Mouse (Mus musculus) MEL (cell line): ENCODE results near the gene Hs6st1. TPM values are rescaled to one million over a fixed set of nuclear protein-coding genes. Genes with fewer than 3 reads are reported as not detected.

Experiments
- DNase-seq: peaks from one replicate; pipeline ENCODE4 v3.0.0; 2011; ENCODE audit warnings: low read depth, low spot score
- H3K27ac ChIP-seq: 2 replicates; pipeline ENCODE4 v1.5.1; 2012; ENCODE audit warnings: low read depth, mild to moderate bottlenecking, control low read depth, low read length, moderate library complexity; ENCODE audit not compliant: control insufficient read depth
- H3K27me3 ChIP-seq, 2 experiments: fragments of 150-350 bp in 1 of 2; sonication (generic) in 1 of 2; 2 replicates each; pipeline ENCODE4 v1.6.1; 2012; ENCODE audit warnings: low read length in 2 of 2, mild to moderate bottlenecking in 2 of 2, improper control_type of control experiment in 1 of 2, moderate library complexity in 1 of 2; ENCODE audit not compliant: insufficient read depth in 2 of 2, control insufficient read depth in 1 of 2
- H3K36me3 ChIP-seq, 2 experiments: 2 replicates each; pipeline ENCODE4 v1.6.1; 2012 to 2014; ENCODE audit warnings: low read length in 2 of 2, improper control_type of control experiment in 1 of 2, inconsistent platforms in 1 of 2, mild to moderate bottlenecking in 1 of 2; ENCODE audit not compliant: insufficient read depth in 2 of 2, control insufficient read depth in 1 of 2
- H3K4me1 ChIP-seq, 2 experiments: fragments of 150-350 bp in 1 of 2; sonication (generic) in 1 of 2; 2 replicates each; pipeline ENCODE4 v1.6.1; 2012; ENCODE audit warnings: low read length in 2 of 2, improper control_type of control experiment in 1 of 2, mild to moderate bottlenecking in 1 of 2; ENCODE audit not compliant: insufficient read depth in 2 of 2, control insufficient read depth in 1 of 2
- H3K4me3 ChIP-seq, 2 experiments: fragments of 150-350 bp in 1 of 2; sonication (generic) in 1 of 2; 2 replicates each; pipeline ENCODE4 v1.5.1; 2012; ENCODE audit warnings: low read depth in 2 of 2, low read length in 2 of 2, mild to moderate bottlenecking in 2 of 2, moderate library complexity in 2 of 2, control low read depth in 1 of 2, improper control_type of control experiment in 1 of 2; ENCODE audit not compliant: control insufficient read depth in 1 of 2, insufficient read depth in 1 of 2
- H3K79me2 ChIP-seq: 2 replicates; pipeline ENCODE4 v1.6.1; 2012; ENCODE audit warnings: mild to moderate bottlenecking, low read length, moderate library complexity; ENCODE audit not compliant: control insufficient read depth, poor library complexity, insufficient read depth
- H3K9ac ChIP-seq: 2 replicates; pipeline ENCODE4 v1.6.1; 2012; ENCODE audit warnings: low read depth, mild to moderate bottlenecking, control low read depth, low read length, moderate library complexity; ENCODE audit not compliant: control insufficient read depth, poor library complexity, severe bottlenecking
- H3K9me3 ChIP-seq: fragments of 150-350 bp; sonication (generic); replicated peaks from 2 replicates; pipeline ENCODE4 v1.6.1; 2012; ENCODE audit warnings: mild to moderate bottlenecking, low read length, improper control_type of control experiment, moderate library complexity; ENCODE audit not compliant: insufficient read depth
- CHD2 ChIP-seq: IDR thresholded peaks from 2 replicates; pipeline ENCODE4 v1.6.1; 2011; ENCODE audit warnings: low read length, improper control_type of control experiment
- CTCF ChIP-seq, 3 experiments: IDR thresholded peaks in 2 of 3; conservative IDR thresholded peaks in 1 of 3; 2 replicates each; pipeline ENCODE4 v1.5.1; 2011 to 2012; ENCODE audit warnings: low read length in 3 of 3, low read depth in 2 of 3, mild to moderate bottlenecking in 2 of 3, improper control_type of control experiment in 1 of 3, inconsistent platforms in 1 of 3, mixed read lengths in 1 of 3, moderate library complexity in 1 of 3; ENCODE audit not compliant: control insufficient read depth in 1 of 3, insufficient read depth in 1 of 3, poor library complexity in 1 of 3, severe bottlenecking in 1 of 3
- E2F4 ChIP-seq: IDR thresholded peaks from 2 replicates; pipeline ENCODE4 v1.6.1; 2011; ENCODE audit warnings: low read depth, low read length, improper control_type of control experiment, borderline replicate concordance
- ELF1 ChIP-seq: IDR thresholded peaks from 2 replicates; pipeline ENCODE4 v1.6.1; 2014; ENCODE audit warnings: low read depth, mild to moderate bottlenecking, inconsistent platforms, low read length, improper control_type of control experiment, moderate library complexity
- EP300 ChIP-seq, 2 experiments: IDR thresholded peaks; 2 replicates each; pipeline ENCODE4 v1.6.1; 2011; ENCODE audit warnings: improper control_type of control experiment in 2 of 2, low read length in 2 of 2, low read depth in 1 of 2, mild to moderate bottlenecking in 1 of 2
- ETS1 ChIP-seq: IDR thresholded peaks from 2 replicates; pipeline ENCODE4 v1.6.1; 2012; ENCODE audit warnings: low read depth, mild to moderate bottlenecking, inconsistent platforms, low read length, improper control_type of control experiment, moderate library complexity
- GATA1 ChIP-seq: IDR thresholded peaks from 2 replicates; pipeline ENCODE4 v1.6.1; 2011; ENCODE audit warnings: low read depth, low read length, improper control_type of control experiment
- HCFC1 ChIP-seq: IDR thresholded peaks from 2 replicates; pipeline ENCODE4 v1.6.1; 2012; ENCODE audit warnings: low read depth, mild to moderate bottlenecking, inconsistent platforms, low read length, improper control_type of control experiment, moderate library complexity
- JUND ChIP-seq: IDR thresholded peaks from 2 replicates; pipeline ENCODE4 v1.6.1; 2011; ENCODE audit warnings: low read depth, mild to moderate bottlenecking, improper control_type of control experiment, low read length
- KAT2A ChIP-seq: conservative IDR thresholded peaks from 2 replicates; pipeline ENCODE4 v1.6.1; 2012; ENCODE audit warnings: low read depth, low read length, improper control_type of control experiment, inconsistent platforms
- MAX ChIP-seq: IDR thresholded peaks from 2 replicates; pipeline ENCODE4 v1.6.1; 2011; ENCODE audit warnings: low read length, improper control_type of control experiment
- MXI1 ChIP-seq: IDR thresholded peaks from 2 replicates; pipeline ENCODE4 v1.6.1; 2011; ENCODE audit warnings: mild to moderate bottlenecking, low read depth, low read length, improper control_type of control experiment
- MYB ChIP-seq: IDR thresholded peaks from 2 replicates; pipeline ENCODE4 v1.6.1; 2011; ENCODE audit warnings: mild to moderate bottlenecking, low read depth, low read length, improper control_type of control experiment
- MYC ChIP-seq: IDR thresholded peaks from 2 replicates; pipeline ENCODE4 v1.6.1; 2011; ENCODE audit warnings: low read depth, mild to moderate bottlenecking, low read length, improper control_type of control experiment, moderate library complexity
- NELFE ChIP-seq: IDR thresholded peaks from 2 replicates; pipeline ENCODE4 v1.6.1; 2011; ENCODE audit warnings: low read depth, low read length, improper control_type of control experiment
- NRF1 ChIP-seq: IDR thresholded peaks from 2 replicates; pipeline ENCODE4 v1.6.1; 2014; ENCODE audit warnings: low read depth, mild to moderate bottlenecking, inconsistent platforms, low read length, improper control_type of control experiment, moderate library complexity; ENCODE audit not compliant: poor library complexity, insufficient read depth, severe bottlenecking
- POLR2A ChIP-seq, 2 experiments: IDR thresholded peaks; 2 replicates each; pipeline ENCODE4 v1.6.1; 2011 to 2012; ENCODE audit warnings: low read length in 2 of 2, mild to moderate bottlenecking in 2 of 2, control low read depth in 1 of 2, improper control_type of control experiment in 1 of 2, low read depth in 1 of 2, moderate library complexity in 1 of 2; ENCODE audit not compliant: control insufficient read depth in 1 of 2, insufficient read depth in 1 of 2, poor library complexity in 1 of 2
- POLR2AphosphoS5 ChIP-seq: IDR thresholded peaks from 2 replicates; pipeline ENCODE4 v1.6.1; 2012; ENCODE audit warnings: low read depth, borderline replicate concordance, mild to moderate bottlenecking, inconsistent platforms, low read length, moderate library complexity, mixed read lengths
- RAD21 ChIP-seq: IDR thresholded peaks from 2 replicates; pipeline ENCODE4 v1.6.1; 2011; ENCODE audit warnings: mild to moderate bottlenecking, low read depth, low read length, improper control_type of control experiment
- RCOR1 ChIP-seq: IDR thresholded peaks from 2 replicates; pipeline ENCODE4 v1.6.1; 2012; ENCODE audit warnings: low read depth, mild to moderate bottlenecking, inconsistent platforms, low read length, improper control_type of control experiment
- SMC3 ChIP-seq: IDR thresholded peaks from 2 replicates; pipeline ENCODE4 v1.6.1; 2011; ENCODE audit warnings: low read depth, low read length, improper control_type of control experiment
- TBP ChIP-seq: IDR thresholded peaks from 2 replicates; pipeline ENCODE4 v1.8.0; 2011; ENCODE audit warnings: low read depth, low read length, improper control_type of control experiment
- TCF12 ChIP-seq: IDR thresholded peaks from 2 replicates; pipeline ENCODE4 v1.6.1; 2014; ENCODE audit warnings: low read depth, mild to moderate bottlenecking, inconsistent platforms, low read length, improper control_type of control experiment, moderate library complexity
- ZMIZ1 ChIP-seq: IDR thresholded peaks from 2 replicates; pipeline ENCODE4 v1.6.1; 2012; ENCODE audit warnings: low read depth, mild to moderate bottlenecking, inconsistent platforms, low read length, improper control_type of control experiment, moderate library complexity
- ZNF384 ChIP-seq: IDR thresholded peaks from 2 replicates; pipeline ENCODE4 v1.6.1; 2012; ENCODE audit warnings: low read depth, mild to moderate bottlenecking, inconsistent platforms, low read length, improper control_type of control experiment
- polyA plus RNA-seq, 2 experiments: library from polyadenylated mRNA; stranded (reverse) in 1 of 2; unstranded in 1 of 2; fragments of >175 nt in 1 of 2; fragments of >200 nt in 1 of 2; gene quantifications; 2 replicates each; pipeline versions ENCODE4 v1.2.1 to v1.2.4; 2012; ENCODE audit warnings: low replicate concordance in 2 of 2, low read depth in 1 of 2; ENCODE audit not compliant: insufficient read length in 2 of 2, insufficient read depth in 1 of 2, missing spikeins in 1 of 2
- total RNA-seq: library from RNA; depleted of rRNA; stranded (reverse); fragments of 300-350 nt; gene quantifications from 2 replicates; pipeline ENCODE4 v1.2.3, GENCODE M21; 2012

The Hs6st1 gene
- total and polyA plus RNA-seq, 3 experiments: 33.0 to 52.0 (median 45.7) TPM

DNA sequence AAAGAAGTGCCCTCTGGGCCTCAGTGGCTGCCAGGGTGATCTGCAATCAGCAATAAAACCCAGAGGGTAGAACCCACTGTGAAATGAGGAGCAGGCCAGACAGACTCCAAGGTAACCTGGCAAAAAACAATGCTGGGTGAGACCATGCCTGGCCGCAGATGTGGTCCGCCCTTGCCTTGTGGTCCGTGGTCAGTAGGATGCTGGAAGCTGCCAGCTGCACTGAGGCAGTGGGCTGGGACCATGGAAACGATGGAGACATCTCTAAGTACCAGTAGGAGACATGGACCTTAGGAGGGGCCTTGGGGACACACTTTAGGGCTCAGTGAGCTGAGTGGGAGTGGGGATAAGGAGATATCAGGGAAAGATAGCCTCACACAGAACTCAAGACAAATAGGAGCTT, 64.0 kb downstream of the Hs6st1 start:
- peaks cover 11% of the 10 kb centered on the region for H3K79me2 ChIP-seq
- no peaks in the 10 kb centered on the region for H3K27me3 ChIP-seq
- H3K4me1 ChIP-seq: peaks cover 0 to 52% of the 10 kb centered on the region in 2 experiments; a peak in 2 of 4 replicates
- peaks cover 0 to 41% of the 10 kb centered on the region in 2 experiments; a peak in 2 of 4 replicates for H3K36me3 ChIP-seq
- H3K9ac ChIP-seq: peak overlapping the region; percentile 75
- H3K27ac ChIP-seq: peak overlapping the region; percentile 96
- H3K9me3 ChIP-seq: no peaks in the 10 kb centered on the region
- peak overlapping the region; percentile 35 to 69 for H3K4me3 ChIP-seq
- TF ChIP-seq NELFE: peak; percentile 16; the same call in 1 of the 2 replicates
- TF ChIP-seq TBP: no peak; the same call in 1 of the 2 replicates
- TF ChIP-seq POLR2A (IDR thresholded peaks at IDR 0.05; ENCODE audit: control insufficient read depth in 1 of 2, insufficient read depth in 1 of 2, low read depth in 1 of 2, low read length in 2 of 2, poor library complexity in 1 of 2): peak in 1 of 2 experiments; percentile 52; a peak in 2 of 4 replicates
- no peak for TF ChIP-seq HCFC1
- TF ChIP-seq POLR2AphosphoS5: no peak
- peak; percentile 62; the same call in 1 of the 2 replicates for TF ChIP-seq ZMIZ1
- TF ChIP-seq RAD21: no peak
- TF ChIP-seq, all 39 proteins: peak for 3
- DNase-seq: no peak

DNA sequence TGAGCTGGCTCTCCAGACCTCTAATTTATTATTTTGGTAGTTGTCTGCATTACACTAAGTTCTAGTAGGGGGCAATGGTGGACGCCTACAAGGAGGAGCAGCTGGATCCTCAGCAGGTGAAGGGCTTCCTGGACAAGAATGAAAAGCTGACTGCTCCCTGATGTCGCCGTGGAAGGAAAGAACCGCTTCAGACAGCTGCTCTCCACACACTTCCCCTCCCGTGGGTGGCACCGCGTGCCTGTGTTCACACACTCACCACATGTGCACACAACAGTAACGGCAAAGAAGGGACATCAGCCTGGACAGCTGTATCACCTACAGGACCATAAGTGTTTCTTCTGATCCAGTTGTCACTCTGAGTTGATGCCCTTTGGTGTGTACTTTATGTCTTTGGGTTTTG, 64.8 kb downstream of the Hs6st1 start:
- no peak for TF ChIP-seq ZNF384
- peak; percentile 32; the same call in 1 of the 2 replicates for TF ChIP-seq MAX
- no peak for DNase-seq
- Histone ChIP-seq H3K79me2 (peaks cover 11% of the 10 kb centered on the region), H3K4me3 (peak overlapping the region in 1 of 2 experiments; percentile 69; a peak in 2 of 4 replicates), H3K9ac (peak overlapping the region; percentile 75), H3K9me3 (no peaks in the 10 kb centered on the region), H3K4me1 (peaks cover 0 to 44% of the 10 kb centered on the region in 2 experiments; a peak in 2 of 4 replicates), H3K27me3 (no peaks in the 10 kb centered on the region), H3K27ac (peak overlapping the region; percentile 96; the same call in 1 of the 2 replicates), H3K36me3 (peaks cover 0 to 33% of the 10 kb centered on the region in 2 experiments; a peak in 2 of 4 replicates)

DNA sequence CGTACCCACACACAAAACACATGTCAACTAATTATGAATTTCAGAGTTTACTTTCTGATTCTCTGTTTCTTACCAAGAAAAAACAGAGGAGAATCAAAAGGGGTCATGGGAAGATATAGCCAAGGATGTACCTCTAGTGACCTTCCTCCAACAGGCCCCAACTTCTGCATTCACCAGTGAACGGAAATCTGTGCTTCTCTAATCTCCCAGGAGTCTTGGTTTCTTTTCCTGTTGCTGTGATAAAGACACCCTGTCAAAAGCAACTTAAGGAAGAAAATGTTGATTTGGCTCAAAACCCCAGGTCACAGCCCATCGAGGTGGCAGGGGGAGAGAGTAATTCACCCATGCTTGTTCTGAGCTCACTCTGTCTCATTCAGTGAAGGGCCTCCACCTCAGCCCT, 65.4 kb downstream of the Hs6st1 start:
- Histone ChIP-seq H3K4me1 (peaks cover 0 to 39% of the 10 kb centered on the region in 2 experiments; a peak in 2 of 4 replicates), H3K27ac (no peak overlapping the region; the same call in 1 of the 2 replicates), H3K4me3 (no peak overlapping the region)
- TF ChIP-seq RCOR1 (peak; percentile 100), TCF12 (peak; percentile 44), JUND (no peak), GATA1 (peak; percentile 77), CHD2 (no peak), POLR2A (IDR thresholded peaks at IDR 0.05; ENCODE audit: control insufficient read depth in 1 of 2, insufficient read depth in 1 of 2, low read depth in 1 of 2, low read length in 2 of 2, poor library complexity in 1 of 2) (no peak), POLR2AphosphoS5 (no peak), ELF1 (no peak), EP300 (IDR thresholded peaks at IDR 0.05; ENCODE audit: low read depth in 1 of 2, low read length in 2 of 2) (peak; percentile 66 to 74; a peak in 3 of 4 replicates), ETS1 (peak; percentile 51), MYB (no peak), CTCF (IDR thresholded peaks at IDR 0.05 in 2 of 3, conservative IDR thresholded peaks at IDR 0.05 in 1 of 3; ENCODE audit: control insufficient read depth in 1 of 3, insufficient read depth in 1 of 3, low read depth in 2 of 3, low read length in 3 of 3, poor library complexity in 1 of 3, severe bottlenecking in 1 of 3) (no peak), MXI1 (no peak; the same call in 1 of the 2 replicates), MAX (no peak; the same call in 1 of the 2 replicates), MYC (no peak), NRF1 (no peak), E2F4 (no peak), KAT2A (no peak), SMC3 (peak; percentile 18; the same call in 1 of the 2 replicates)

More for the DNA sequence above, 65.4 kb downstream of the Hs6st1 start:
- peaks cover 11% of the 10 kb centered on the region for H3K79me2 ChIP-seq
- DNase-seq: peak; percentile 55
- H3K9me3 ChIP-seq: no peaks in the 10 kb centered on the region
- peaks cover 0 to 27% of the 10 kb centered on the region in 2 experiments; a peak in 2 of 4 replicates for H3K36me3 ChIP-seq
- no peaks in the 10 kb centered on the region for H3K27me3 ChIP-seq
- no peak overlapping the region for H3K9ac ChIP-seq
